Mouse (Mus musculus) lung, embryonic 14.5 days (tissue): ENCODE measurements around the gene Scfd2. TPM values are rescaled to one million over a fixed set of nuclear protein-coding genes. Genes with fewer than 3 reads are reported as not detected.

ENCODE experiments used
- ATAC-seq: fragments of 200-750 bp; cut with Nextera tagmentation; 2 replicates; pipeline ENCODE4 v1.8.0; 2017; ENCODE audit warnings: mild to moderate bottlenecking, moderate TSS enrichment, moderate library complexity; ENCODE audit not compliant: insufficient read depth
- DNase-seq: peaks from one replicate; pipeline ENCODE4 v3.0.0-alpha.2; 2015
- H3K27ac ChIP-seq: fragments of 300-500 bp; sonication (generic); 2 replicates; pipeline ENCODE4 v1.5.1; 2014; ENCODE audit warnings: low read depth, mild to moderate bottlenecking, moderate library complexity
- H3K27me3 ChIP-seq: fragments of 300-500 bp; sonication (generic); 2 replicates; pipeline ENCODE4 v1.6.1; 2014; ENCODE audit warnings: low read length, control low read depth; ENCODE audit not compliant: insufficient read depth
- H3K36me3 ChIP-seq: fragments of 300-500 bp; sonication (generic); 2 replicates; pipeline ENCODE4 v1.6.1; 2014; ENCODE audit warnings: control low read depth; ENCODE audit not compliant: insufficient read depth
- H3K4me1 ChIP-seq: fragments of 300-500 bp; sonication (generic); 2 replicates; pipeline ENCODE4 v1.6.1; 2014; ENCODE audit warnings: antibody characterized with exemption, control low read depth; ENCODE audit not compliant: insufficient read depth
- H3K4me2 ChIP-seq: fragments of 300-500 bp; sonication (generic); 2 replicates; pipeline ENCODE4 v1.6.1; 2014; ENCODE audit warnings: mild to moderate bottlenecking
- H3K4me3 ChIP-seq: fragments of 300-500 bp; sonication (generic); 2 replicates; pipeline ENCODE4 v1.5.1; 2014; ENCODE audit warnings: low read depth, low read length
- H3K9ac ChIP-seq: fragments of 300-500 bp; sonication (generic); 2 replicates; pipeline ENCODE4 v1.6.1; 2014
- H3K9me3 ChIP-seq: fragments of 300-500 bp; sonication (generic); 2 replicates; pipeline ENCODE4 v1.6.1; 2016; ENCODE audit warnings: low read depth, low read length, control low read depth
- CTCF ChIP-seq: IDR thresholded peaks from 2 replicates; pipeline ENCODE4 v1.5.1; 2016; ENCODE audit warnings: antibody characterized with exemption, low read depth
- WGBS: fragments of 180-500 bp; shearing (Covaris S2); extraction: QIAGEN DNeasy Blood & Tissue Kit; methylation state at CpG from one replicate; pipeline ENCODE4 v1.1.7; 2014; 5-methylcytosine and 5-hydroxymethylcytosine counted together
- polyA plus RNA-seq: library from polyadenylated mRNA; unstranded; fragments of >200 nt; fragmentation: Nextera tagmentation; extraction: Ambion mirVana; gene quantifications from 2 replicates; pipeline ENCODE4 v1.2.1, GENCODE M21; 2014

Gene Scfd2
- polyA plus RNA-seq, 1 experiment from 2014 or later = 17.8 TPM

DNA sequence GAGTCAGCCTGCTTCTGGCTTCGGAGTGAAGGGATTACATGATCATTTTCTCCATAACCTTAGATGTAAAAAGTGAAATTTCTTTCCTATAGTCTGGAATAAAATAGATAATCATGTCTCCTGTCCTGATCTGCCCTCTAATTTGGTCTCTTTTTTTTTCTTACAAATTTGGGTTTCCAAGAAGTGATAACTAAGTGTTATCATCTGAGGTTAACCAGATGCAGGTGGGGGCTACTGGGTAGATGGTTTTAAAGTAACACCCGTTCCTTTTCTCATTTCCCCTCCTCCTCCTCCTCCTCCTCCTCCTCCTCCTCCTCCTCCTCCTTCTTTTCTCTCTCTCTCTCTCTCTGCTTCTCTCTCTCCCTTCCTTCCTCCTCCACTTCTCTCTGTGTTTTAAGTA, 338.6 kb downstream of the Scfd2 start:
- DNase-seq (no peak), ATAC-seq (no peak)
- Histone ChIP-seq H3K36me3 (peaks cover 16% of the 10 kb centered on the region), H3K27ac (no peak overlapping the region), H3K4me3 (no peak overlapping the region), H3K27me3 (no peaks in the 10 kb centered on the region), H3K4me2 (no peak overlapping the region), H3K9ac (no peak overlapping the region), H3K9me3 (no peaks in the 10 kb centered on the region), H3K4me1 (peaks cover 44% of the 10 kb centered on the region)
- 49% methylated on average over 2 of the region's 2 CpGs for WGBS
- TF ChIP-seq CTCF = no peak

DNA sequence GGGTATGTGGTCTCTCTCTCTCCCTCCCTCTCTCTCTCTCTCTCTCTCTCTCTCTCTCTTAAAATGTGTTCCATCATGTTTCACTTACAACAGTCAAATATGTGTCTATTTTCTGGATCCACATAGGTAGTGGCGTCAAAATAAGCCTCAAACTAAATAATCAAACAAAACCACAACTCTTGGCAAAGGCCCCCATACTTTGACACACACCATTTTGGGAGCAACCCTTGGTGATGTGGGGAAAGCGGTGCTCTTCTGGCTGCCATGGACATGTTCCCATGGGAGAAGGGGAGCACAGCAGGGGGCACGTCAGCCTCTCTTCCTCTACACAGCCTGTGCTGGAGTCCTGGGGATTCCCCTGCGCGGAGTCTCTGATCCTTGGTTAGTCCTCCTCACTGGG, 340.6 kb downstream of the Scfd2 start:
- Histone ChIP-seq H3K4me2 (no peak overlapping the region), H3K4me3 (no peak overlapping the region), H3K27ac (0 out of 2 replicates have a peak overlapping the region, but pooled peaks have one; percentile 11), H3K9ac (no peak overlapping the region), H3K4me1 (peaks cover 33% of the 10 kb centered on the region), H3K36me3 (no peaks in the 10 kb centered on the region), H3K9me3 (no peaks in the 10 kb centered on the region), H3K27me3 (no peaks in the 10 kb centered on the region)
- WGBS = 69% methylated on average over 5 of the region's 5 CpGs
- DNase-seq (no peak), ATAC-seq (no peak)
- TF ChIP-seq CTCF = no peak

DNA sequence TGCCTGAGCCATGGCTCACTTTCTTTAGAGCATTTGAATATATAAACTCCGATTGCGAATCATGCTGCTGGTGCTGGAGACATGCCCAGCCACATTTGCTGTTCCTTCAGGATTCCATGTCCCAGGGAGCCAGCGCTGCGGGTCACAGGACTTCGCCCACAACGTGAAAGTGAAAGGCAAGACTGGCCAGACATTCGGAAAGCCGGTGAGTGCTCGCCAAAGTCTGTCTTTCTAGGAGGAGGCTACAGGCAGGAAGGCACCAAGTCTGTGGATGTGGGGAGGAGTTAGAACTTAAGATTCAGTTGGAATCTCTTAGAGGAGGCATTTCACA, 341.4 kb downstream of the Scfd2 start:
- DNase-seq = peak; percentile 67
- H3K27ac ChIP-seq = peak overlapping the region; percentile 3
- TF ChIP-seq CTCF = no peak
- peaks cover 33% of the 10 kb centered on the region for H3K4me1 ChIP-seq
- H3K9ac ChIP-seq = no peak overlapping the region
- H3K27me3 ChIP-seq = no peaks in the 10 kb centered on the region
- peak overlapping the region; percentile 29; the same call in 1 of the 2 replicates for H3K4me2 ChIP-seq
- no peaks in the 10 kb centered on the region for H3K36me3 ChIP-seq
- H3K9me3 ChIP-seq = no peaks in the 10 kb centered on the region
- ATAC-seq = no peak
- H3K4me3 ChIP-seq = no peak overlapping the region
- WGBS = 29% methylated on average over 9 of the region's 9 CpGs

DNA sequence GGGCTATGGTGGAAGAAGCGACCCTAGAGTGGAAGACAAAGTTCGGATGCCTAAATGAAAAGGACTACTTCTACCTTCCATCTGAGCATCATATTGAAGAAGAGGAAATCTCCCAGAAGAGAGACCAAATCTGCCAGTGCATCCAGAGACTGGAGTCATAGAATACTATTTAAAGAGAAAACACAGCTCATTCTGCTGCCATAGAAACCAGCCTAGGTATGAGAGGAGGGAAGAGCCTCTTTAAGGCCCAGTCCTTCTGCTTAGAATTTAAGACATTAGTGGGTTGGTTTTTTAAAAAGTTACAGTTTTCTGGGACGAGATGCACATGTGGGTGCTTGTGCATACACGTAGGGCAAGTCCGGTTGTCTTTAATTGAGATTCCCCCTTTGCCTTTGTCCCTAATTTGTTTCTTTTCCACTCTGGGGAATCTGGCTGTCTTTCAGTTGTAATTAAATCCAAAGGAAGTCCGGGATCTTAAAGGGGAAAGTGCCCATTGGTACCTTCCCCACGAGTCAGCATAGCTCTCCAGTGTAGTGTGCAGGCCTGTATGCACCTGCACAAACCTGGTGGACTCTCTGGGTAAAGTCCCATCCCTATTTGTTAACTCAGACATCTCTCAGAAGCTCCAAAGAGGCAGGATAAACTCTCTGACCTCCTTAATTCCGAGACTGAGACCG, 341.9 kb downstream of the Scfd2 start:
- TF ChIP-seq CTCF = no peak
- H3K36me3 ChIP-seq = no peaks in the 10 kb centered on the region
- H3K9ac ChIP-seq = no peak overlapping the region
- H3K9me3 ChIP-seq = no peaks in the 10 kb centered on the region
- no peaks in the 10 kb centered on the region for H3K27me3 ChIP-seq
- H3K27ac ChIP-seq = peak overlapping the region; percentile 3
- no peak for ATAC-seq
- no peak for DNase-seq
- WGBS = 46% methylated on average over 9 of the region's 9 CpGs
- H3K4me3 ChIP-seq = no peak overlapping the region
- H3K4me1 ChIP-seq = peaks cover 32% of the 10 kb centered on the region
- H3K4me2 ChIP-seq = peak overlapping the region; percentile 29; the same call in 1 of the 2 replicates

DNA sequence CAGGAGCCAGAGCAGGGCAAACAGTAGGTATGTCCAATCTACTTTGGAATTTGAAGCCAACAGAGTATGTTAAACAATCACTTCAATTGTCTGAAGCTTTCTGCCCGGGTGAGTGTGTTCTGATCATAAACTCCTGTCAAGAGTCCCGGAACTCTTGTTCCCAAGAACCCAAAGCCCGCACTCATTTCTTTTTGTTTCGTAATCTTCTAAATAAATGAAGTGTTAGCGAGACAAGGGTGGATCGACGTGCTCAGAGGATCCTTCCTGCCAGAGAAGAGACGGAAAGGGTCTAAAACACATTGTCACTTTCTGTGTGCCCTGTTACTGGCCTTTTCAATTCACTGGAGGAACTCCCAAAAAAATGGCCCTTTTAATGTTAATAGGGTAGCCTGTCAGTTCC, 342.7 kb downstream of the Scfd2 start:
- Histone ChIP-seq H3K4me1 (peaks cover 25% of the 10 kb centered on the region), H3K27me3 (no peaks in the 10 kb centered on the region), H3K9ac (no peak overlapping the region), H3K4me2 (no peak overlapping the region), H3K4me3 (no peak overlapping the region), H3K27ac (no peak overlapping the region), H3K36me3 (no peaks in the 10 kb centered on the region), H3K9me3 (no peaks in the 10 kb centered on the region)
- WGBS = 10% methylated on average over 8 of the region's 8 CpGs
- TF ChIP-seq CTCF = no peak
- peak; percentile 56 for ATAC-seq
- DNase-seq = peak; percentile 87

DNA sequence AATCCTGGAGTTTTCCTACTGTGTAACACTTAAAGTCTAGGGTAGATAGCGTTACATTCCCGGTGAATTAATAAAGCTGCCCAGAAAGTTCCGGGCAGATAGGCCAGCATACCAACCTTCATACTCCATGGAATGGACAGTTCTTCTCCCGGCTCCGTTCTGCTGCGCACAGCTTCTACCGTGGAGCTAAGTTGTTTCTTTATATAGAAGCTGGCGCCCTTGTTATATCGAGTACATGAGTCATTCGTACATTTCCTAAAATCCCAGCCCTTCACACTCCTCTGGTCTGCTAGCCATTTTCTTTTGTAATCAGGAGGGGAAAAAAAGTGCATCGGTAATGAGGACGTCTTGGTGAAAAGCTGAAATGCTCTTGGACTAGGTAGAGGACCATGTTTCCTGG, 343.5 kb downstream of the Scfd2 start:
- no peak for ATAC-seq

DNA sequence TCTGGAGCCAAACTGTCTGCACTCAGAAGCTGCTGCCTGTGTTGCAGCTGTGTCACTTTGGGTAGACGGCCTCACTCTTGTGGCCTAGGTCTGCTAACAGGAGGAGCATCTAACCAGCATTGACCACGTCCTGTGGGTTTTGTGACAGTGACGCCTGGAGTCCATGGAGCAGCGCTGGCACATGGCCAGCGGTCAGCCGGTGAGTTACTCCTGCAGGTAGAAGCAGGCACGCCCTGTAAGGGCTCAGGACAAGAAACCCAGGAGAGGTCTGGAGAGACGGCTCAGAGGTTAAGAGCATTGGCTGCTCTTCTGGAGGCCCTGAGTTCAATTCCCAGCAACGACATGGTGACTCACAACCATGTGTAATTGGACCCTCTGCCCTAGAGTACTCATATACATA, 347.0 kb downstream of the Scfd2 start:
- Histone ChIP-seq H3K36me3 (no peaks in the 10 kb centered on the region), H3K9me3 (no peaks in the 10 kb centered on the region), H3K4me2 (no peak overlapping the region), H3K4me1 (peaks cover 20% of the 10 kb centered on the region), H3K27ac (no peak overlapping the region), H3K9ac (no peak overlapping the region), H3K4me3 (no peak overlapping the region), H3K27me3 (no peaks in the 10 kb centered on the region)
- 45% methylated on average over 9 of the region's 9 CpGs for WGBS
- TF ChIP-seq CTCF = no peak
- ATAC-seq (no peak; the same call in 1 of the 2 replicates), DNase-seq (peak; percentile 26)

More for the DNA sequence above, 343.5 kb downstream of the Scfd2 start:
- DNase-seq = no peak
- Histone ChIP-seq H3K27me3 (no peaks in the 10 kb centered on the region), H3K4me3 (no peak overlapping the region), H3K4me2 (no peak overlapping the region), H3K36me3 (no peaks in the 10 kb centered on the region), H3K9me3 (no peaks in the 10 kb centered on the region), H3K9ac (no peak overlapping the region), H3K27ac (peak overlapping the region; percentile 66), H3K4me1 (peaks cover 24% of the 10 kb centered on the region)
- TF ChIP-seq CTCF = no peak
- WGBS = 58% methylated on average over 12 of the region's 12 CpGs
